Mouse (Mus musculus) lung, postnatal 0 days (tissue): ENCODE results near the gene Sbno1. TPM values are rescaled to one million over a fixed set of nuclear protein-coding genes. Genes with fewer than 3 reads are reported as not detected.

Source experiments
- ATAC-seq: fragments of 200-750 bp; cut with Nextera tagmentation; 2 replicates; pipeline ENCODE4 v1.8.0; 2017; ENCODE audit warnings: moderate library complexity
- DNase-seq: peaks from one replicate; pipeline ENCODE4 v3.0.0-alpha.2; 2016; ENCODE audit warnings: low spot score
- H3K27ac ChIP-seq: fragments of 300-500 bp; sonication (generic); 2 replicates; pipeline ENCODE4 v1.5.1; 2014; ENCODE audit warnings: antibody characterized with exemption, mild to moderate bottlenecking, low read length, mixed read lengths
- H3K27me3 ChIP-seq: fragments of 300-500 bp; sonication (generic); replicated peaks from 2 replicates; pipeline ENCODE4 v1.6.1; 2014; ENCODE audit warnings: low read length, mixed read lengths; ENCODE audit not compliant: insufficient read depth
- H3K36me3 ChIP-seq: fragments of 300-500 bp; sonication (generic); 2 replicates; pipeline ENCODE4 v1.6.1; 2014; ENCODE audit warnings: low read length, mixed read lengths; ENCODE audit not compliant: insufficient read depth
- H3K4me1 ChIP-seq: fragments of 300-500 bp; sonication (generic); 2 replicates; pipeline ENCODE4 v1.6.1; 2014; ENCODE audit warnings: antibody characterized with exemption, low read depth, low read length, mixed read lengths; ENCODE audit not compliant: insufficient read depth
- H3K4me2 ChIP-seq: fragments of 300-500 bp; sonication (generic); replicated peaks from 2 replicates; pipeline ENCODE4 v1.6.1; 2014; ENCODE audit warnings: low read depth, mild to moderate bottlenecking, low read length, moderate library complexity, mixed read lengths
- H3K4me3 ChIP-seq: fragments of 300-500 bp; sonication (generic); 2 replicates; pipeline ENCODE4 v1.5.1; 2014; ENCODE audit warnings: low read depth, low read length
- H3K9ac ChIP-seq: fragments of 300-500 bp; sonication (generic); replicated peaks from 2 replicates; pipeline ENCODE4 v1.6.1; 2014; ENCODE audit warnings: low read depth, mild to moderate bottlenecking
- H3K9me3 ChIP-seq: fragments of 300-500 bp; sonication (generic); 2 replicates; pipeline ENCODE4 v1.6.1; 2016; ENCODE audit warnings: low read length, mixed read lengths
- CTCF ChIP-seq: IDR thresholded peaks from 2 replicates; pipeline ENCODE4 v1.5.1; 2016; ENCODE audit warnings: antibody characterized with exemption, mild to moderate bottlenecking
- EP300 ChIP-seq: IDR thresholded peaks from 2 replicates; pipeline ENCODE4 v1.6.1; 2016; ENCODE audit warnings: antibody characterized with exemption, mild to moderate bottlenecking, control low read depth
- WGBS: fragments of 180-500 bp; shearing (Covaris S2); extraction: QIAGEN DNeasy Blood & Tissue Kit; methylation state at CpG from one replicate; pipeline ENCODE4 v1.1.7; 2014; 5-methylcytosine and 5-hydroxymethylcytosine counted together
- microRNA-seq: library from miRNA; unstranded; fragments of <30 nt; microRNA quantifications from one replicate; pipeline ENCODE4, GENCODE M21; 2016
- polyA plus RNA-seq: library from polyadenylated mRNA; unstranded; fragments of >200 nt; fragmentation: Nextera tagmentation; extraction: Ambion mirVana; gene quantifications from 2 replicates; pipeline ENCODE4 v1.2.1, GENCODE M21; 2015

The Sbno1 gene
- polyA plus RNA-seq, 1 experiment from 2014 or later = 46.5 TPM

GRCm38 (mm10) chr5:124337909-124338308 is 87.9 kb downstream of the Sbno1 start:
- no peak overlapping the region for H3K4me3 ChIP-seq
- no peak overlapping the region for H3K4me2 ChIP-seq
- WGBS = 36% methylated on average over 9 of the region's 9 CpGs
- H3K9ac ChIP-seq = no peak overlapping the region
- peaks cover 16% of the 10 kb centered on the region; the same call in 1 of the 2 replicates for H3K4me1 ChIP-seq
- H3K36me3 ChIP-seq = no peaks in the 10 kb centered on the region
- no peak; the same call in 1 of the 2 replicates for TF ChIP-seq EP300
- ATAC-seq (peak; percentile 62), DNase-seq (peak; percentile 81)
- H3K27me3 ChIP-seq = no peaks in the 10 kb centered on the region
- H3K9me3 ChIP-seq = no peaks in the 10 kb centered on the region
- H3K27ac ChIP-seq = peak overlapping the region; percentile 69

- ATAC-seq (peak; percentile 57), DNase-seq (peak; percentile 52)
- Histone ChIP-seq H3K36me3 (no peaks in the 10 kb centered on the region), H3K27ac (peak overlapping the region; percentile 69), H3K27me3 (no peaks in the 10 kb centered on the region), H3K9ac (no peak overlapping the region), H3K4me1 (peaks cover 16% of the 10 kb centered on the region; the same call in 1 of the 2 replicates), H3K9me3 (no peaks in the 10 kb centered on the region), H3K4me3 (no peak overlapping the region), H3K4me2 (no peak overlapping the region)
- TF ChIP-seq CTCF (no peak), EP300 (no peak)
- WGBS = 58% methylated on average over 9 of the region's 9 CpGs
Measured at GRCm38 (mm10) chr5:124337103-124337502, 88.7 kb downstream of the Sbno1 start.

GRCm38 (mm10) chr5:124334392-124334791 is 91.4 kb downstream of the Sbno1 start:
- H3K4me2 ChIP-seq = no peak overlapping the region
- peaks cover 16% of the 10 kb centered on the region; the same call in 1 of the 2 replicates for H3K4me1 ChIP-seq
- no peaks in the 10 kb centered on the region for H3K9me3 ChIP-seq
- H3K27ac ChIP-seq = peak overlapping the region; percentile 23
- DNase-seq (peak; percentile 84), ATAC-seq (peak; percentile 88)
- 28% methylated on average over 6 of the region's 6 CpGs for WGBS
- TF ChIP-seq EP300 = no peak; the same call in 1 of the 2 replicates
- TF ChIP-seq CTCF = no peak
- no peak overlapping the region for H3K4me3 ChIP-seq
- H3K9ac ChIP-seq = no peak overlapping the region
- H3K27me3 ChIP-seq = no peaks in the 10 kb centered on the region
- no peaks in the 10 kb centered on the region for H3K36me3 ChIP-seq

GRCm38 (mm10) chr5:124330086-124330485 is 95.7 kb downstream of the Sbno1 start:
- WGBS = 88% methylated on average over 6 of the region's 6 CpGs
- ATAC-seq = no peak
- DNase-seq = no peak
- TF ChIP-seq CTCF (no peak), EP300 (no peak)
- Histone ChIP-seq H3K9me3 (no peaks in the 10 kb centered on the region), H3K4me2 (no peak overlapping the region), H3K9ac (no peak overlapping the region), H3K4me1 (peaks cover 14% of the 10 kb centered on the region), H3K4me3 (no peak overlapping the region), H3K36me3 (no peaks in the 10 kb centered on the region), H3K27me3 (no peaks in the 10 kb centered on the region), H3K27ac (no peak overlapping the region)

- peak within 1 kb of the TSS; percentile 90 for H3K4me2 ChIP-seq
- peak within 1 kb of the TSS; percentile 48 for H3K9ac ChIP-seq
- DNase-seq (peak; percentile 100), ATAC-seq (peak; percentile 97)
- no peaks in the 10 kb centered on the region for H3K36me3 ChIP-seq
- H3K9me3 ChIP-seq = no peaks in the 10 kb centered on the region
- peaks cover 9% of the 10 kb centered on the region for H3K4me1 ChIP-seq
- no peaks in the 10 kb centered on the region for H3K27me3 ChIP-seq
- WGBS = under 1% methylated on average over 70 of the region's 72 CpGs
- H3K4me3 ChIP-seq = peak within 1 kb of the TSS; percentile 71
- no peak for TF ChIP-seq EP300
- H3K27ac ChIP-seq = peak within 1 kb of the TSS; percentile 81
Measured at GRCm38 (mm10) chr5:124327510-124328364, 98.1 kb downstream of the Sbno1 start, which contains the start of the genes Mphosph9 and 2810006K23Rik. Gene Mphosph9, minus strand, starts transcription at chr5:124327972. Gene 2810006K23Rik, plus strand, starts transcription at chr5:124328089.

- Histone ChIP-seq H3K27ac (peak overlapping the region; percentile 15; the same call in 1 of the 2 replicates), H3K4me3 (peak overlapping the region; percentile 71), H3K9ac (peak overlapping the region; percentile 19; the same call in 1 of the 2 replicates), H3K4me1 (peaks cover 9% of the 10 kb centered on the region), H3K9me3 (no peaks in the 10 kb centered on the region), H3K4me2 (peak overlapping the region; percentile 65), H3K27me3 (no peaks in the 10 kb centered on the region), H3K36me3 (no peaks in the 10 kb centered on the region)
- no peak for TF ChIP-seq CTCF
- no peak for TF ChIP-seq EP300
- no peak for DNase-seq
- WGBS = 2% methylated on average over 8 of the region's 8 CpGs
- no peak for ATAC-seq
Measured at GRCm38 (mm10) chr5:124326829-124327228, 99.0 kb downstream of the Sbno1 start.

Small RNA genes lying within 50 kb of the gene (microRNA-seq; reads per million reads assigned to microRNA genes)
- not detected for gene Gm27486

Other genes with a start within 250 kb of the Sbno1 start
- gene Pitpnm2, start 176.2 kb downstream of the Sbno1 start, polyA plus RNA-seq = 9.2 and 10.5 TPM in 2 replicates
- gene Mphosph9, start 98.0 kb downstream of the Sbno1 start, polyA plus RNA-seq = 3.2 and 3.4 TPM in 2 replicates
- gene 2810006K23Rik, start 97.9 kb downstream of the Sbno1 start, polyA plus RNA-seq = 6.1 and 7.7 TPM in 2 replicates
- 39.3 and 49.3 TPM in 2 replicates for gene Cdk2ap1, start 62.9 kb downstream of the Sbno1 start, polyA plus RNA-seq
- 18.0 and 21.9 TPM in 2 replicates for gene Kmt5a, start 13.9 kb upstream of the Sbno1 start, polyA plus RNA-seq
- 31.5 and 32.7 TPM in 2 replicates for gene Rilpl2, start 52.4 kb upstream of the Sbno1 start, polyA plus RNA-seq
- 11.7 and 12.8 TPM in 2 replicates for gene Snrnp35, start 57.1 kb upstream of the Sbno1 start, polyA plus RNA-seq
- 24.4 and 26.6 TPM in 2 replicates for gene Rilpl1, start 105.4 kb upstream of the Sbno1 start, polyA plus RNA-seq
- gene Tmed2, start 114.7 kb upstream of the Sbno1 start, polyA plus RNA-seq = 478 and 479 TPM in 2 replicates
- 6.3 and 6.7 TPM in 2 replicates for gene Ddx55, start 126.9 kb upstream of the Sbno1 start, polyA plus RNA-seq
- gene Eif2b1, start 153.1 kb upstream of the Sbno1 start, polyA plus RNA-seq = 44.4 and 46.6 TPM in 2 replicates
- 23.5 and 25.3 TPM in 2 replicates for gene Gtf2h3, start 153.1 kb upstream of the Sbno1 start, polyA plus RNA-seq
- gene Atp6v0a2, start 202.6 kb upstream of the Sbno1 start, polyA plus RNA-seq = 23.8 and 26.8 TPM in 2 replicates